Mouse (Mus musculus): ENCODE results near the gene Chrm4. TPM values are rescaled to one million over a fixed set of nuclear protein-coding genes. Genes with fewer than 3 reads are reported as not detected.
A peak's percentile ranks its signal among the peaks of the same experiment; 100 is the strongest.

Chrm4 gene
- polyA plus RNA-seq, 1 experiment from 2014 or later: 0.26 TPM

GRCm38 (mm10) chr2:91946836-91947235 is 19.8 kb downstream of the Chrm4 start:
- no peaks in the 10 kb centered on the region for H3K27me3 ChIP-seq (replicated peaks; ENCODE audit: control insufficient read depth, insufficient read depth, low read length)
- 24% methylated on average over 6 of the region's 6 CpGs for WGBS
- H3K9me3 ChIP-seq (ENCODE audit: control insufficient read depth): no peaks in the 10 kb centered on the region
- TF ChIP-seq CTCF (IDR thresholded peaks at IDR 0.05; ENCODE audit: low read depth): no peak
- H3K4me2 ChIP-seq (replicated peaks; ENCODE audit: low read depth): no peak overlapping the region
- H3K9ac ChIP-seq (ENCODE audit: low read depth, low read length): no peak overlapping the region
- peaks cover 20% of the 10 kb centered on the region for H3K4me1 ChIP-seq (replicated peaks; ENCODE audit: control insufficient read depth, insufficient read depth, low read length)
- ATAC-seq: no peak
- H3K4me3 ChIP-seq (ENCODE audit: low read depth, low read length): no peak overlapping the region
- H3K36me3 ChIP-seq (ENCODE audit: control insufficient read depth, insufficient read depth): peaks cover 33% of the 10 kb centered on the region
- H3K27ac ChIP-seq (ENCODE audit: low read depth, low read length): no peak overlapping the region

DNA sequence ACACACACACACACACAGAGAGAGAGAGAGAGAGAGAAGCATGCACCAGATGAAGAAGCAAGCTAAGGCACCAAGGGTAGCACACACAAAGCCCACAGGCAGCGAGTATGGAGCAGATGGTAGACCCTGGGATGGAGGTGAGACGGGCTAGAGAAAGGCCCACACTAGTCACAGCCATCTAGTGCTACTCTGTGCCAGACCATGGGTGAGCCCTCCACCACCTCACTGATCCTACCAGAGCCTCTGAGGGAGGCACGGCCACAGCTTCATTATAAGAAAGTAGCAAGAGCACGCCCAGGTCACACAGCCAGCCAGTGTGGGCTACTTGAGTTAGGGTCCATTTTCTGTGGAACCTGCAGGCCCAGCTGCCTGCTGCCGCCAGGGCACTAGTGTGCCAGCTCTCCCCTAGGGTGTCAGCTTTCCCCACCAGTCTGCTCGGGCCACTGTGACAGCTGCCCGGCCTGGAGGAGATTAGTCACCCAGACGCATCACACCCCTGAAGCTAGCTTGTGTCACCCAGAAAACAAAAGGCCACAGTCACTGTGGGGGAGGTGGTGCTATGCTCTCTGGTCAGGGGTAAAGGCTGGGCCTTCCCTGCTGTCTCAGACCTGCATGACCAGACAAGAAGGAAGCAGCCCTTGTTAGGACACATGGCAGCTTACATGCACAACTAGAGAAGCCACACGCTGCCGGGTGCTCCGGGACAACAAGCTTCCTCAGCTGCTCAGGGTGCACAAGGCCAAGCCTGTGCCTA is 20.5 kb downstream of the Chrm4 start:
- Histone ChIP-seq H3K27me3 (replicated peaks; ENCODE audit: control insufficient read depth, insufficient read depth, low read length) (no peaks in the 10 kb centered on the region), H3K9ac (ENCODE audit: low read depth, low read length) (no peak overlapping the region), H3K27ac (ENCODE audit: low read depth, low read length) (peak overlapping the region; percentile 15), H3K4me2 (replicated peaks; ENCODE audit: low read depth) (peak overlapping the region; percentile 35), H3K4me3 (ENCODE audit: low read depth, low read length) (no peak overlapping the region), H3K4me1 (replicated peaks; ENCODE audit: control insufficient read depth, insufficient read depth, low read length) (peaks cover 20% of the 10 kb centered on the region), H3K36me3 (ENCODE audit: control insufficient read depth, insufficient read depth) (peaks cover 25% of the 10 kb centered on the region), H3K9me3 (ENCODE audit: control insufficient read depth) (no peaks in the 10 kb centered on the region)
- WGBS: 39% methylated on average over 11 of the region's 11 CpGs
- TF ChIP-seq CTCF (IDR thresholded peaks at IDR 0.05; ENCODE audit: low read depth): no peak
- ATAC-seq: peak; percentile 10; the same call in 1 of the 2 replicates

GRCm38 (mm10) chr2:91948151-91948509 is 21.1 kb downstream of the Chrm4 start:
- H3K9ac ChIP-seq (ENCODE audit: low read depth, low read length): no peak overlapping the region
- peaks cover 22% of the 10 kb centered on the region for H3K36me3 ChIP-seq (ENCODE audit: control insufficient read depth, insufficient read depth)
- ATAC-seq: no peak
- H3K27ac ChIP-seq (ENCODE audit: low read depth, low read length): peak overlapping the region; percentile 15; the same call in 1 of the 2 replicates
- TF ChIP-seq CTCF (IDR thresholded peaks at IDR 0.05; ENCODE audit: low read depth): no peak
- H3K27me3 ChIP-seq (replicated peaks; ENCODE audit: control insufficient read depth, insufficient read depth, low read length): no peaks in the 10 kb centered on the region
- H3K4me1 ChIP-seq (replicated peaks; ENCODE audit: control insufficient read depth, insufficient read depth, low read length): peaks cover 20% of the 10 kb centered on the region
- peak overlapping the region; percentile 35 for H3K4me2 ChIP-seq (replicated peaks; ENCODE audit: low read depth)
- H3K4me3 ChIP-seq (ENCODE audit: low read depth, low read length): no peak overlapping the region
- WGBS: 47% methylated on average over 6 of the region's 6 CpGs
- no peaks in the 10 kb centered on the region for H3K9me3 ChIP-seq (ENCODE audit: control insufficient read depth)

DNA sequence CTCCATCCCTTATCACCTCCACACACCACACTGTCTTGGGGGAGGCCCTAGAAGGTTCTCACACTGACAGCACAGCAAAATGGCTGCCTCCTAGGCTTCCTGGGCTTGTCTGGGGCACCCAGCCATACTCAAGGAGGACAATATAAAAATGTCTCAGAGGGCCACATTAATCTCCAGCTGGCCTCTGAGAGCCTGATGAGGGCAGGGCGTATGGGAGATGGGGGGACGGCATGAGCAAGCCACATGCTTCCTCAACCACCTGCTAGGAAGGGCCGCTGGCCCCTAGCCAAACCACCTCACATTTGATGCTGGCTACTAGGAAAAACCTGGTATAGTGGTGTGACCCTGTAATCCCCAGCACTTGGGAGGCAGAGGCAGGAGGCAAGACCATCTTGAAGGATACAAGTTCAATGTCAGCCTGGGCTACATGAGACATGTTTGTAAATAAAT is 21.8 kb downstream of the Chrm4 start:
- Histone ChIP-seq H3K4me2 (replicated peaks; ENCODE audit: low read depth) (peak overlapping the region; percentile 48; the same call in 1 of the 2 replicates), H3K27me3 (replicated peaks; ENCODE audit: control insufficient read depth, insufficient read depth, low read length) (no peaks in the 10 kb centered on the region), H3K9ac (ENCODE audit: low read depth, low read length) (no peak overlapping the region), H3K9me3 (ENCODE audit: control insufficient read depth) (no peaks in the 10 kb centered on the region), H3K4me1 (replicated peaks; ENCODE audit: control insufficient read depth, insufficient read depth, low read length) (peaks cover 20% of the 10 kb centered on the region), H3K4me3 (ENCODE audit: low read depth, low read length) (no peak overlapping the region), H3K27ac (ENCODE audit: low read depth, low read length) (no peak overlapping the region), H3K36me3 (ENCODE audit: control insufficient read depth, insufficient read depth) (peaks cover 15% of the 10 kb centered on the region)
- no peak for TF ChIP-seq CTCF (IDR thresholded peaks at IDR 0.05; ENCODE audit: low read depth)
- ATAC-seq: no peak
- WGBS: 45% methylated on average over 3 of the region's 3 CpGs

GRCm38 (mm10) chr2:91949411-91950274 is 22.6 kb downstream of the Chrm4 start:
- 59% methylated on average over 17 of the region's 17 CpGs for WGBS
- no peak for TF ChIP-seq CTCF (IDR thresholded peaks at IDR 0.05; ENCODE audit: low read depth)

More at GRCm38 (mm10) chr2:91949411-91950274, 22.6 kb downstream of the Chrm4 start:
- ATAC-seq: 0 out of 2 replicates have a peak, but pooled peaks have one; percentile 5
- Histone ChIP-seq H3K36me3 (ENCODE audit: control insufficient read depth, insufficient read depth) (peaks cover 12% of the 10 kb centered on the region; the same call in 1 of the 2 replicates), H3K27ac (ENCODE audit: low read depth, low read length) (peak overlapping the region; percentile 55; the same call in 1 of the 2 replicates), H3K9ac (ENCODE audit: low read depth, low read length) (peak overlapping the region; percentile 40; the same call in 1 of the 2 replicates), H3K4me1 (replicated peaks; ENCODE audit: control insufficient read depth, insufficient read depth, low read length) (peaks cover 20% of the 10 kb centered on the region), H3K27me3 (replicated peaks; ENCODE audit: control insufficient read depth, insufficient read depth, low read length) (no peaks in the 10 kb centered on the region), H3K4me3 (ENCODE audit: low read depth, low read length) (no peak overlapping the region), H3K9me3 (ENCODE audit: control insufficient read depth) (no peaks in the 10 kb centered on the region), H3K4me2 (replicated peaks; ENCODE audit: low read depth) (peak overlapping the region; percentile 48)

Measured in intestine, postnatal 0 days (tissue).